Mouse (Mus musculus) lung, postnatal 36 days (tissue): ENCODE measurements around the gene Hnrnpl.
A peak's percentile ranks its signal among the peaks of the same experiment; 100 is the strongest.

Experiments
- DNase-seq: peaks from one replicate; pipeline ENCODE4 v3.0.0; 2022; ENCODE audit warnings: mixed read lengths

The Hnrnpl gene

GRCm38 (mm10) chr7:28808221-28808941, at the start of gene Hnrnpl:
Hnrnpl (plus strand) TSS chr7:28808541.
- DNase-seq, result peak; percentile 72

GRCm38 (mm10) chr7:28758623-28759022, 49.7 kb upstream of the Hnrnpl start:
- DNase-seq, result no peak

- no peak for DNase-seq
Measured at GRCm38 (mm10) chr7:28761907-28762306, 46.4 kb upstream of the Hnrnpl start.

GRCm38 (mm10) chr7:28765211-28765610, 43.1 kb upstream of the Hnrnpl start:
- peak; percentile 14 for DNase-seq

- peak; percentile 100 for DNase-seq
Measured at GRCm38 (mm10) chr7:28766173-28766879, 42.0 kb upstream of the Hnrnpl start, which contains the start of gene Sirt2. Sirt2 (plus strand) TSS chr7:28766735.

- no peak for DNase-seq
Measured at GRCm38 (mm10) chr7:28766910-28767309, 41.4 kb upstream of the Hnrnpl start.

- no peak for DNase-seq
Measured at GRCm38 (mm10) chr7:28767462-28767965, 40.8 kb upstream of the Hnrnpl start, which contains the start of gene Nfkbib. Nfkbib (minus strand) TSS chr7:28767512.

- DNase-seq, result no peak
Measured at GRCm38 (mm10) chr7:28769414-28769958, 38.9 kb upstream of the Hnrnpl start.

- no peak for DNase-seq
Measured at GRCm38 (mm10) chr7:28770309-28770708, 38.0 kb upstream of the Hnrnpl start.

GRCm38 (mm10) chr7:28771867-28772266, 36.5 kb upstream of the Hnrnpl start:
- no peak for DNase-seq

- DNase-seq, result no peak
Measured at GRCm38 (mm10) chr7:28773163-28773562, 35.2 kb upstream of the Hnrnpl start.

- no peak for DNase-seq
Measured at GRCm38 (mm10) chr7:28774164-28774563, 34.2 kb upstream of the Hnrnpl start.

GRCm38 (mm10) chr7:28775129-28775528, 33.2 kb upstream of the Hnrnpl start:
- no peak for DNase-seq

GRCm38 (mm10) chr7:28778825-28779224, 29.5 kb upstream of the Hnrnpl start:
- no peak for DNase-seq

GRCm38 (mm10) chr7:28780067-28780658, 28.2 kb upstream of the Hnrnpl start:
- peak; percentile 95 for DNase-seq

GRCm38 (mm10) chr7:28780857-28781256, 27.5 kb upstream of the Hnrnpl start:
- DNase-seq, result peak; percentile 28

GRCm38 (mm10) chr7:28781261-28781663, 27.1 kb upstream of the Hnrnpl start:
- DNase-seq, result peak; percentile 58

GRCm38 (mm10) chr7:28785161-28785560, 23.2 kb upstream of the Hnrnpl start:
- DNase-seq, result no peak

GRCm38 (mm10) chr7:28787884-28788283, 20.5 kb upstream of the Hnrnpl start:
- no peak for DNase-seq

GRCm38 (mm10) chr7:28788307-28789195, 19.8 kb upstream of the Hnrnpl start, which contains the start of gene Rinl:
Rinl (plus strand) TSS chr7:28788969.
- DNase-seq, result peak; percentile 68

- DNase-seq, result no peak
Measured at GRCm38 (mm10) chr7:28789235-28789634, 19.1 kb upstream of the Hnrnpl start.
